Mouse (Mus musculus): ENCODE results near the gene Hlx. TPM values are rescaled to one million over a fixed set of nuclear protein-coding genes. Genes with fewer than 3 reads are reported as not detected.

Hlx gene
- polyA plus RNA-seq, 1 experiment from 2014 or later, result 26.5 TPM

- Histone ChIP-seq H3K4me2 (no peak overlapping the region), H3K27ac (no peak overlapping the region), H3K9ac (no peak overlapping the region), H3K4me1 (no peaks in the 10 kb centered on the region), H3K9me3 (replicated peaks) (no peaks in the 10 kb centered on the region), H3K27me3 (replicated peaks) (0 out of 2 replicates have a peak, but pooled peaks cover 6% of the 10 kb centered on the region), H3K36me3 (no peaks in the 10 kb centered on the region), H3K4me3 (no peak overlapping the region)
- no peak for ATAC-seq
- 60% methylated on average over 2 of the region's 2 CpGs for WGBS (ENCODE audit: insufficient replicate concordance)
Measured at GRCm38 (mm10) chr1:184695451-184695850, 37.0 kb downstream of the Hlx start.

DNA sequence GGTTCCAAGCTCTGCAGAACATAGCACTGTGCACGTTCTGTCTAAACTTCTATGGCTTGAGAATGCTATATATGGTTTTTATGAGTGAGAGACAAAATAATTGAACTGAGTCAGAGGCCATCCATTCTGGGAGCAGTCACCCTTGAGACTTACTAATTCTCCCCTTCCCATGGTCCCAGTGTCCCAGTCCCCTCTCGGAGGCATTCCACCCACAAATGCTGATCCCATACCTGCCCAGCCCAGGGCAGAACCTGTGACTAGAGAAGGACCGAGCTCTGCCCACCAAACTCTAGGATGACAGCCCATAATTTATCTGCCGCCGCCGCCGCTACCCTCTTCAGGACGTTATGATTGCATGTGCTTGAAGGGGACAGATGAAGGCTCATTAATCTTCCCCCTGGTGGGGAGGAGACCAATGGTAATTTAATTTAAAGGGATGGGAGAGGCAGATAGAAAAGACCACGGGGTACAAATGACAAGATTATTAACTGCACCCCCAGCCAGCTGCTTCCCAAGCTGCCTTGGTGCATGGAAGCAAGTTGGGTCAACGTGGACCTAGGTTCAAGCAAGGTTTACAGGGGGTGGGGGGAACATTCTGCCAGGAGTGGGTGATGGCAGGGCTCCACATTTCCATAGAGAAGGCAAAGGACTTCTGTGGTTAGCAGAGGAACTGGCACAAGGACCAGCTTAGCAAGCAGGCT lies 40.1 kb downstream of the Hlx start:
- Histone ChIP-seq H3K27me3 (replicated peaks) (peaks cover 6% of the 10 kb centered on the region; the same call in 1 of the 2 replicates), H3K9me3 (replicated peaks) (no peaks in the 10 kb centered on the region), H3K27ac (no peak overlapping the region), H3K36me3 (no peaks in the 10 kb centered on the region), H3K4me3 (no peak overlapping the region), H3K9ac (no peak overlapping the region), H3K4me1 (peaks cover 9% of the 10 kb centered on the region), H3K4me2 (no peak overlapping the region)
- WGBS (ENCODE audit: insufficient replicate concordance), result 58% methylated on average over 10 of the region's 10 CpGs
- no peak for ATAC-seq

GRCm38 (mm10) chr1:184691240-184691639 lies 41.2 kb downstream of the Hlx start:
- peaks cover 9% of the 10 kb centered on the region for H3K4me1 ChIP-seq
- no peak overlapping the region for H3K9ac ChIP-seq
- ATAC-seq, result no peak
- peaks cover 12% of the 10 kb centered on the region; the same call in 1 of the 2 replicates for H3K27me3 ChIP-seq (replicated peaks)
- H3K4me3 ChIP-seq, result no peak overlapping the region
- no peaks in the 10 kb centered on the region for H3K36me3 ChIP-seq
- H3K27ac ChIP-seq, result no peak overlapping the region
- no peak overlapping the region for H3K4me2 ChIP-seq
- WGBS (ENCODE audit: insufficient replicate concordance), result 73% methylated on average over 8 of the region's 8 CpGs
- H3K9me3 ChIP-seq (replicated peaks), result no peaks in the 10 kb centered on the region

DNA sequence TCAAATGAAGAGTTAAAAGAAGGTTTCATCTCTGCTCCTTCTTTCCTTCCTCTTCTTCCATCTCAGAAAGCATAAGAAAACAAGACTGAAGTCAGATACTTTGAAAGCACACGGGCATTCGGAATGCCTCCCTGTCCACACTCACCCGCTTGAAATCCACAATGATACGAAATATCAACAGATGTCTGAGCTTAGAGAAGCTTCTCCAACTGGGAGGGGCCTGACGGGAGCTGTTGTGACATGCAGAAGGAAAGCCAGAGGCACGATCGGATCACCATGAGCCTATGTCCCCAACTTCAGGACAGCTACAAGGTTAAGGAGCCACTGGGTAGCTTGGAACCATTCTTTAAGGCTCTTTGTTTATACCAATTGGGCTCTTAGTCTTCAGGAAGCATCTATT lies 44.4 kb downstream of the Hlx start:
- H3K27me3 ChIP-seq (replicated peaks), result peaks cover 13% of the 10 kb centered on the region; the same call in 1 of the 2 replicates
- H3K4me1 ChIP-seq, result peaks cover 9% of the 10 kb centered on the region
- no peak overlapping the region for H3K4me3 ChIP-seq
- no peak overlapping the region for H3K27ac ChIP-seq
- H3K9me3 ChIP-seq (replicated peaks), result no peaks in the 10 kb centered on the region
- ATAC-seq, result no peak
- H3K4me2 ChIP-seq, result no peak overlapping the region
- H3K9ac ChIP-seq, result no peak overlapping the region
- 62% methylated on average over 7 of the region's 7 CpGs for WGBS (ENCODE audit: insufficient replicate concordance)
- no peaks in the 10 kb centered on the region for H3K36me3 ChIP-seq

- ATAC-seq, result no peak
- Histone ChIP-seq H3K4me1 (peaks cover 9% of the 10 kb centered on the region), H3K9me3 (replicated peaks) (no peaks in the 10 kb centered on the region), H3K27ac (no peak overlapping the region), H3K4me3 (no peak overlapping the region), H3K4me2 (no peak overlapping the region), H3K27me3 (replicated peaks) (peaks cover 13% of the 10 kb centered on the region; the same call in 1 of the 2 replicates), H3K9ac (no peak overlapping the region), H3K36me3 (no peaks in the 10 kb centered on the region)
- WGBS (ENCODE audit: insufficient replicate concordance), result 58% methylated on average over 4 of the region's 4 CpGs
Measured at GRCm38 (mm10) chr1:184687512-184687911, 44.9 kb downstream of the Hlx start.

DNA sequence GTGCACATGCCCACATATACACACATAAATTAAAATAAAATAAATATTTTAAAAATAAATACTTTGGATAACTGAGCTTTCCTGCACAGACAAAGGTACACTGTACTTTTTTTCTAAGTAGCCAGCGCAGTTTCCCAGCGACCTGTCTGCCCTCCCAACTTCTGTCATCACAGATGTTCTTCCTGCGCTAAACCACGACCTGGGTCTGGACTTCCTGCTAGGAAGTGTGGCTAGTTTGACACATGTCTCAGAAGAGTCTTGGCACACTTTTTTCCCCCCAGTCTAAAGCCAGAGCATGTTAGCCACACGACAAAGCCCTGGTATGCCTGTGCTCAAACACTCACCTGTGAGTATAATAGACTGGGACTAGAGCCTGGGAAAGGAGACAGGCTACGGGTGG lies 48.9 kb downstream of the Hlx start:
- 0 out of 2 replicates have a peak, but pooled peaks have one; percentile 21 for ATAC-seq

DNA sequence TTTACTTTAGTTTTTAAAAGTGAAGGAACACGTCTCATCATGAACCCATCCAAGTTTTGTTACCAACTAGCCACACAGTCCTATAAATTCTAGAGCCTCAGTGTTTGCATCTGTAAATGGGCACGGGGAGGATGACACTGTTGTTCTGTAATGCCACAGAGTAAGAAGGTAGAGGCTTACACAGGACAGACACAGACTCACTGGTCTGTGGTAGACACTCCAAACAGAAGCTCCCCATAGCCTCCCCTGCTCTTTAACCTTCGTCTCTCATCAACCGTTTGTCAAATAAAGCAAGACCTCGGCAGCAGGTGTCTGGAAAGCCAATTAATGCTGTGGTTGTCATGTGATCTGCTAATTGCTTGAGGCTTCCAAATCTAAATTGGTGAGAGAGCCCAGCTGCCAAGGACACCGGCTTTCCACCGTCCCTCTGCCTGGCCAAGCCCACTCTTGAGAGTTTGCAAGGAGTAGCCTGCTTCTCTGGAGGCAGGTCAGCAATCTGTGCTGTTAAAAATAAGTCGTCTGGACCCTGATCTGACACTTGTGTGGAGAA lies 52.9 kb downstream of the Hlx start:
- H3K9ac ChIP-seq, result no peak overlapping the region
- H3K4me2 ChIP-seq, result no peak overlapping the region
- H3K27ac ChIP-seq, result no peak overlapping the region
- H3K4me1 ChIP-seq, result peaks cover 19% of the 10 kb centered on the region
- H3K9me3 ChIP-seq (replicated peaks), result no peaks in the 10 kb centered on the region
- WGBS (ENCODE audit: insufficient replicate concordance), result 67% methylated on average over 8 of the region's 8 CpGs
- no peaks in the 10 kb centered on the region for H3K36me3 ChIP-seq
- H3K27me3 ChIP-seq (replicated peaks), result 0 out of 2 replicates have a peak, but pooled peaks cover 7% of the 10 kb centered on the region
- ATAC-seq, result no peak
- H3K4me3 ChIP-seq, result no peak overlapping the region

More for the DNA sequence above, 48.9 kb downstream of the Hlx start:
- no peaks in the 10 kb centered on the region for H3K4me1 ChIP-seq
- H3K27ac ChIP-seq, result no peak overlapping the region
- no peaks in the 10 kb centered on the region for H3K9me3 ChIP-seq (replicated peaks)
- H3K9ac ChIP-seq, result no peak overlapping the region
- no peaks in the 10 kb centered on the region for H3K36me3 ChIP-seq
- H3K4me3 ChIP-seq, result no peak overlapping the region
- H3K27me3 ChIP-seq (replicated peaks), result peaks cover 17% of the 10 kb centered on the region; the same call in 1 of the 2 replicates
- 27% methylated on average over 6 of the region's 6 CpGs for WGBS (ENCODE audit: insufficient replicate concordance)
- H3K4me2 ChIP-seq, result no peak overlapping the region

DNA sequence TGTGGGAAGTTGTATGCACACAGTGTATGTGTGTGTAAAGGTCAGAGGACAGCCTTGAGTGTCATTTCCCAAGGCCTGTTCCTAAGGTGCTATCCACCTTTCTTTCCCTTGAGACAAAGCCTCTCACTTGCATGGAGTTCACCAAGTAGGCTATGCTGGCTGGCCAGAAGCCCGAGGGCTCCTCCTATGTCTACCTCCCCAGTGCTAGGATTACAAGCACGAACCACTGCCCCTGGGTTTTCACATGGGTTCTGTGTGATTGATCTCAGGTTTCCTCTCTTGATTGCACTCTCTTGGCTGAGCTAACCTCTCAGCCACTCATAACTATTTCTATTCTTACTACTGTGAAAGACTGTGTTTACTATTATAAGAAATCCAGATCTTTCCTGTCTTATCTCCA lies 54.8 kb downstream of the Hlx start:
- H3K27ac ChIP-seq, result no peak overlapping the region
- peaks cover 21% of the 10 kb centered on the region for H3K4me1 ChIP-seq
- H3K27me3 ChIP-seq (replicated peaks), result 0 out of 2 replicates have a peak, but pooled peaks cover 10% of the 10 kb centered on the region
- H3K9ac ChIP-seq, result no peak overlapping the region
- no peak for ATAC-seq
- WGBS (ENCODE audit: insufficient replicate concordance), result 38% methylated on average over 2 of the region's 2 CpGs
- H3K4me3 ChIP-seq, result no peak overlapping the region
- H3K4me2 ChIP-seq, result no peak overlapping the region
- no peaks in the 10 kb centered on the region for H3K9me3 ChIP-seq (replicated peaks)
- H3K36me3 ChIP-seq, result no peaks in the 10 kb centered on the region

Other genes with a start within 250 kb of the Hlx start
- gene Marc1, start 78.7 kb upstream of the Hlx start, polyA plus RNA-seq (2016; fragmentation: Nextera tagmentation; extraction: Ambion mirVana), result 7.2 and 7.3 TPM in 2 replicates
- 171 and 178 TPM in 2 replicates for gene Marc2, start 113.8 kb upstream of the Hlx start, polyA plus RNA-seq (2016; fragmentation: Nextera tagmentation; extraction: Ambion mirVana)
- gene C130074G19Rik, start 150.6 kb upstream of the Hlx start, polyA plus RNA-seq (2016; fragmentation: Nextera tagmentation; extraction: Ambion mirVana), result 1.2 and 1.3 TPM in 2 replicates